Mouse (Mus musculus): ENCODE measurements around the gene Il10. TPM values are rescaled to one million over a fixed set of nuclear protein-coding genes. Genes with fewer than 3 reads are reported as not detected.
"Not testable (repeated sequence)": the region's sequence is repeated elsewhere in the genome, so short reads cannot be mapped to it uniquely, and the experiment has no call there.

The Il10 gene
- polyA plus RNA-seq, 1 experiment from 2014 or later = not detected

- 60% methylated on average over 12 of the region's 12 CpGs for WGBS
- Histone ChIP-seq H3K9ac (no peak overlapping the region), H3K27ac (no peak overlapping the region), H3K4me2 (no peak overlapping the region), H3K4me3 (no peak overlapping the region), H3K9me3 (replicated peaks) (no peaks in the 10 kb centered on the region), H3K27me3 (0 out of 2 replicates have a peak, but pooled peaks cover 3% of the 10 kb centered on the region), H3K36me3 (no peaks in the 10 kb centered on the region), H3K4me1 (replicated peaks) (no peaks in the 10 kb centered on the region)
- ATAC-seq (replicated peaks; ENCODE audit: insufficient number of reproducible peaks, insufficient read depth, low FRiP score, low read depth) = no peak
These were observed 1.0 kb downstream of the Il10 start for GRCm38 (mm10) chr1:131020425-131021310.

- no peaks in the 10 kb centered on the region for H3K9me3 ChIP-seq (replicated peaks)
- H3K27ac ChIP-seq = no peak overlapping the region
- H3K4me1 ChIP-seq (replicated peaks) = no peaks in the 10 kb centered on the region
- 55% methylated on average over 9 of the region's 9 CpGs for WGBS
- 0 out of 2 replicates have a peak, but pooled peaks cover 3% of the 10 kb centered on the region for H3K27me3 ChIP-seq
- H3K4me2 ChIP-seq = no peak overlapping the region
- H3K9ac ChIP-seq = no peak overlapping the region
- H3K4me3 ChIP-seq = no peak overlapping the region
- no peak for ATAC-seq (replicated peaks; ENCODE audit: insufficient number of reproducible peaks, insufficient read depth, low FRiP score, low read depth)
- H3K36me3 ChIP-seq = no peaks in the 10 kb centered on the region
These were observed 1.8 kb downstream of the Il10 start for GRCm38 (mm10) chr1:131021438-131021837.

GRCm38 (mm10) chr1:131021900-131022590, 2.4 kb downstream of the Il10 start:
- H3K9me3 ChIP-seq (replicated peaks) = no peaks in the 10 kb centered on the region
- no peak overlapping the region for H3K4me3 ChIP-seq
- no peak overlapping the region for H3K27ac ChIP-seq
- H3K36me3 ChIP-seq = no peaks in the 10 kb centered on the region
- no peak overlapping the region for H3K9ac ChIP-seq
- 58% methylated on average over 11 of the region's 11 CpGs for WGBS
- H3K27me3 ChIP-seq = 0 out of 2 replicates have a peak, but pooled peaks cover 3% of the 10 kb centered on the region
- no peaks in the 10 kb centered on the region for H3K4me1 ChIP-seq (replicated peaks)
- no peak overlapping the region for H3K4me2 ChIP-seq
- ATAC-seq (replicated peaks; ENCODE audit: insufficient number of reproducible peaks, insufficient read depth, low FRiP score, low read depth) = no peak

- H3K4me3 ChIP-seq = no peak overlapping the region
- H3K4me2 ChIP-seq = no peak overlapping the region
- WGBS = 52% methylated on average over 5 of the region's 5 CpGs
- no peaks in the 10 kb centered on the region for H3K4me1 ChIP-seq (replicated peaks)
- no peak overlapping the region for H3K9ac ChIP-seq
- H3K9me3 ChIP-seq (replicated peaks) = no peaks in the 10 kb centered on the region
- H3K36me3 ChIP-seq = no peaks in the 10 kb centered on the region
- ATAC-seq (replicated peaks; ENCODE audit: insufficient number of reproducible peaks, insufficient read depth, low FRiP score, low read depth) = no peak
- H3K27me3 ChIP-seq = 0 out of 2 replicates have a peak, but pooled peaks cover 3% of the 10 kb centered on the region
- no peak overlapping the region for H3K27ac ChIP-seq
These were observed 3.1 kb downstream of the Il10 start for GRCm38 (mm10) chr1:131022591-131023249.

- 80% methylated on average over 4 of the region's 4 CpGs for WGBS
- H3K4me2 ChIP-seq; H3K27me3 ChIP-seq; H3K36me3 ChIP-seq; H3K27ac ChIP-seq; H3K9ac ChIP-seq; H3K9me3 ChIP-seq (replicated peaks); ATAC-seq (replicated peaks; ENCODE audit: insufficient number of reproducible peaks, insufficient read depth, low FRiP score, low read depth); H3K4me3 ChIP-seq; H3K4me1 ChIP-seq (replicated peaks): not testable (repeated sequence)
These were observed 3.7 kb downstream of the Il10 start for GRCm38 (mm10) chr1:131023250-131023858.

GRCm38 (mm10) chr1:131024900-131025842, 5.5 kb downstream of the Il10 start:
- no peaks in the 10 kb centered on the region; the same call in 1 of the 2 replicates for H3K4me1 ChIP-seq (replicated peaks)
- H3K9me3 ChIP-seq (replicated peaks) = no peaks in the 10 kb centered on the region
- no peaks in the 10 kb centered on the region for H3K36me3 ChIP-seq
- H3K4me2 ChIP-seq = no peak overlapping the region
- no peak overlapping the region for H3K9ac ChIP-seq
- H3K4me3 ChIP-seq = no peak overlapping the region
- no peak for ATAC-seq (replicated peaks; ENCODE audit: insufficient number of reproducible peaks, insufficient read depth, low FRiP score, low read depth)
- H3K27me3 ChIP-seq = 0 out of 2 replicates have a peak, but pooled peaks cover 3% of the 10 kb centered on the region
- WGBS = 71% methylated on average over 8 of the region's 8 CpGs
- no peak overlapping the region for H3K27ac ChIP-seq

GRCm38 (mm10) chr1:131025843-131026190, 6.2 kb downstream of the Il10 start:
- WGBS = 54% methylated on average over 4 of the region's 4 CpGs
- Histone ChIP-seq H3K36me3 (no peaks in the 10 kb centered on the region), H3K9ac (no peak overlapping the region), H3K4me3 (no peak overlapping the region), H3K27ac (no peak overlapping the region), H3K9me3 (replicated peaks) (no peaks in the 10 kb centered on the region), H3K4me1 (replicated peaks) (peaks cover 4% of the 10 kb centered on the region; the same call in 1 of the 2 replicates), H3K27me3 (0 out of 2 replicates have a peak, but pooled peaks cover 3% of the 10 kb centered on the region), H3K4me2 (no peak overlapping the region)
- no peak for ATAC-seq (replicated peaks; ENCODE audit: insufficient number of reproducible peaks, insufficient read depth, low FRiP score, low read depth)

- Histone ChIP-seq H3K36me3 (no peaks in the 10 kb centered on the region), H3K9ac (no peak overlapping the region), H3K27me3 (no peaks in the 10 kb centered on the region), H3K4me2 (no peak overlapping the region), H3K27ac (no peak overlapping the region), H3K9me3 (replicated peaks) (no peaks in the 10 kb centered on the region), H3K4me3 (no peak overlapping the region), H3K4me1 (replicated peaks) (peaks cover 4% of the 10 kb centered on the region; the same call in 1 of the 2 replicates)
- 78% methylated on average over 3 of the region's 3 CpGs for WGBS
- no peak for ATAC-seq (replicated peaks; ENCODE audit: insufficient number of reproducible peaks, insufficient read depth, low FRiP score, low read depth)
These were observed 9.6 kb downstream of the Il10 start for GRCm38 (mm10) chr1:131029215-131029614.

GRCm38 (mm10) chr1:131030261-131030660, 10.6 kb downstream of the Il10 start:
- no peaks in the 10 kb centered on the region for H3K27me3 ChIP-seq
- H3K9me3 ChIP-seq (replicated peaks) = no peaks in the 10 kb centered on the region
- 29% methylated on average over 7 of the region's 7 CpGs for WGBS
- H3K9ac ChIP-seq = no peak overlapping the region
- H3K4me1 ChIP-seq (replicated peaks) = peaks cover 4% of the 10 kb centered on the region; the same call in 1 of the 2 replicates
- H3K27ac ChIP-seq = no peak overlapping the region
- no peak for ATAC-seq (replicated peaks; ENCODE audit: insufficient number of reproducible peaks, insufficient read depth, low FRiP score, low read depth)
- no peak overlapping the region for H3K4me3 ChIP-seq
- H3K4me2 ChIP-seq = no peak overlapping the region
- H3K36me3 ChIP-seq = no peaks in the 10 kb centered on the region

- 45% methylated on average over 3 of the region's 3 CpGs for WGBS
- no peaks in the 10 kb centered on the region for H3K36me3 ChIP-seq
- no peak overlapping the region for H3K4me3 ChIP-seq
- no peak overlapping the region for H3K27ac ChIP-seq
- H3K27me3 ChIP-seq = no peaks in the 10 kb centered on the region
- no peak overlapping the region for H3K4me2 ChIP-seq
- H3K9ac ChIP-seq = no peak overlapping the region
- no peaks in the 10 kb centered on the region for H3K9me3 ChIP-seq (replicated peaks)
- ATAC-seq (replicated peaks; ENCODE audit: insufficient number of reproducible peaks, insufficient read depth, low FRiP score, low read depth) = no peak
- H3K4me1 ChIP-seq (replicated peaks) = peaks cover 4% of the 10 kb centered on the region; the same call in 1 of the 2 replicates
These were observed 11.6 kb downstream of the Il10 start for GRCm38 (mm10) chr1:131031267-131031666.
